Mouse (Mus musculus): ENCODE measurements around the gene Tnk1. TPM values are rescaled to one million over a fixed set of nuclear protein-coding genes. Genes with fewer than 3 reads are reported as not detected.

Tnk1 gene
- total and polyA plus RNA-seq, 3 experiments, result 0.25 to 0.35 TPM; not detected in 1

DNA sequence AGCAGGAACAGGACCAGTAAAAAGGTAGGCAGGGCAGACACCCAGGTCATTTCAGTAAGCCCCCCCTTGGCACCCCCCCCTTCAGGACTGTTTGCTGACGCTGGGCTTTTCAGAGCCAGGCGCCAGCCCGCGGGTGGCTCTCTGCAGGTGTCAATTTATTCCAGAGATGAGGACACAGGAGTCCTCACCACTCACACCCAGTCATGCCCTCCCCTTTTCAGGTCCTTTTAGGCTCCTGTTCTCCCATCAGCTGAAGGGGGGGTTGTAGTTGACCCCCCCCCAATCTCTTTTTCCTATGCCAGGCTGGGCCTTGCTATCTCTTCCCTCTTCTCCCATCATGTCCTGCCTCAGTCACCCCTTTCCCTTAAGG lies 22.6 kb downstream of the Tnk1 start:
- peaks cover 10 to 28% of the 10 kb centered on the region in 2 experiments for H3K4me1 ChIP-seq (ENCODE audit: control insufficient read depth in 1 of 2, insufficient read depth in 2 of 2, low read length in 2 of 2)
- H3K27me3 ChIP-seq (ENCODE audit: control insufficient read depth in 1 of 2, insufficient read depth in 2 of 2, low read length in 2 of 2), result no peaks in the 10 kb centered on the region; a peak in 1 of 4 replicates

GRCm38 (mm10) chr11:69835326-69835965 lies 23.1 kb downstream of the Tnk1 start:
- H3K4me1 ChIP-seq (ENCODE audit: control insufficient read depth in 1 of 2, insufficient read depth in 2 of 2, low read length in 2 of 2), result peaks cover 10 to 28% of the 10 kb centered on the region in 2 experiments
- TF ChIP-seq MEF2A (IDR thresholded peaks at IDR 0.05; ENCODE audit: extremely low read depth, insufficient replicate concordance, low read depth, low read length, poor library complexity, severe bottlenecking) (no peak), POLR2AphosphoS5 (IDR thresholded peaks at IDR 0.05; ENCODE audit: borderline replicate concordance, low read depth, low read length) (no peak), ETS1 (IDR thresholded peaks at IDR 0.05; ENCODE audit: low read depth, low read length) (no peak), ZNF384 (IDR thresholded peaks at IDR 0.05; ENCODE audit: low read depth, low read length) (no peak), UBTF (IDR thresholded peaks at IDR 0.05; ENCODE audit: borderline replicate concordance, insufficient read depth, low read depth, low read length) (no peak), ZKSCAN1 (IDR thresholded peaks at IDR 0.05; ENCODE audit: low read depth, low read length) (no peak), RCOR1 (IDR thresholded peaks at IDR 0.05; ENCODE audit: low read depth, low read length) (no peak), POLR2A (IDR thresholded peaks at IDR 0.05; ENCODE audit: control insufficient read depth in 1 of 2, insufficient read depth in 1 of 2, low read depth in 1 of 2, low read length in 2 of 2, poor library complexity in 1 of 2) (no peak), MAX (IDR thresholded peaks at IDR 0.05; ENCODE audit: low read length) (no peak), ELF1 (IDR thresholded peaks at IDR 0.05; ENCODE audit: low read depth, low read length) (no peak), USF1 (IDR thresholded peaks at IDR 0.05; ENCODE audit: low read depth, low read length) (no peak), MYC (IDR thresholded peaks at IDR 0.05; ENCODE audit: low read depth, low read length) (no peak), GABPA (IDR thresholded peaks at IDR 0.05; ENCODE audit: low read depth, low read length) (no peak), MYB (IDR thresholded peaks at IDR 0.05; ENCODE audit: low read depth, low read length) (no peak), ZMIZ1 (IDR thresholded peaks at IDR 0.05; ENCODE audit: low read depth, low read length) (no peak), JUND (IDR thresholded peaks at IDR 0.05; ENCODE audit: low read depth, low read length) (no peak), USF2 (IDR thresholded peaks at IDR 0.05; ENCODE audit: borderline replicate concordance in 1 of 2, insufficient read depth in 1 of 2, low read depth in 1 of 2, low read length in 2 of 2) (no peak), HCFC1 (IDR thresholded peaks at IDR 0.05; ENCODE audit: low read depth, low read length) (no peak)

More for the DNA sequence above, 22.6 kb downstream of the Tnk1 start:
- H3K9ac ChIP-seq (ENCODE audit: control insufficient read depth, low read depth, low read length, poor library complexity, severe bottlenecking), result no peak overlapping the region
- DNase-seq (ENCODE audit: low read depth, low spot score), result no peak
- peaks cover 0 to 14% of the 10 kb centered on the region in 2 experiments; a peak in 2 of 4 replicates for H3K36me3 ChIP-seq (ENCODE audit: control insufficient read depth in 1 of 2, insufficient read depth in 2 of 2, low read length in 2 of 2)
- H3K9me3 ChIP-seq (replicated peaks; ENCODE audit: insufficient read depth, low read length), result no peaks in the 10 kb centered on the region
- TF ChIP-seq CHD1 (IDR thresholded peaks at IDR 0.05; ENCODE audit: low read depth, low read length) (no peak), SIN3A (IDR thresholded peaks at IDR 0.05; ENCODE audit: low read length) (peak; percentile 18; the same call in 1 of the 2 replicates), ELF1 (IDR thresholded peaks at IDR 0.05; ENCODE audit: low read depth, low read length) (no peak)
- no peak overlapping the region for H3K27ac ChIP-seq (ENCODE audit: control insufficient read depth, low read depth, low read length)
- peaks cover 1% of the 10 kb centered on the region; the same call in 1 of the 2 replicates for H3K79me2 ChIP-seq (ENCODE audit: control insufficient read depth, insufficient read depth, low read length, poor library complexity)
- no peak overlapping the region for H3K4me3 ChIP-seq (ENCODE audit: control insufficient read depth in 1 of 2, insufficient read depth in 1 of 2, low read depth in 2 of 2, low read length in 2 of 2)

More at GRCm38 (mm10) chr11:69835326-69835965, 23.1 kb downstream of the Tnk1 start:
- Histone ChIP-seq H3K27me3 (ENCODE audit: control insufficient read depth in 1 of 2, insufficient read depth in 2 of 2, low read length in 2 of 2) (no peaks in the 10 kb centered on the region; a peak in 1 of 4 replicates), H3K27ac (ENCODE audit: control insufficient read depth, low read depth, low read length) (no peak overlapping the region), H3K9me3 (replicated peaks; ENCODE audit: insufficient read depth, low read length) (no peaks in the 10 kb centered on the region), H3K36me3 (ENCODE audit: control insufficient read depth in 1 of 2, insufficient read depth in 2 of 2, low read length in 2 of 2) (peaks cover 0 to 14% of the 10 kb centered on the region in 2 experiments; a peak in 2 of 4 replicates), H3K9ac (ENCODE audit: control insufficient read depth, low read depth, low read length, poor library complexity, severe bottlenecking) (peak overlapping the region; percentile 66), H3K79me2 (ENCODE audit: control insufficient read depth, insufficient read depth, low read length, poor library complexity) (peaks cover 1% of the 10 kb centered on the region; the same call in 1 of the 2 replicates), H3K4me3 (ENCODE audit: control insufficient read depth in 1 of 2, insufficient read depth in 1 of 2, low read depth in 2 of 2, low read length in 2 of 2) (peak overlapping the region in 1 of 2 experiments; percentile 55; a peak in 1 of 4 replicates)
- peak; percentile 34 for DNase-seq (ENCODE audit: low read depth, low spot score)

All from MEL (cell line).